Mouse (Mus musculus) embryonic facial prominence, embryonic 11.5 days (tissue): Measurements from ENCODE around the gene Vps26b. TPM values are rescaled to one million over a fixed set of nuclear protein-coding genes. Genes with fewer than 3 reads are reported as not detected.

Experiments used
- ATAC-seq: fragments of 200-750 bp; cut with Nextera tagmentation; replicated peaks from 2 replicates; pipeline ENCODE4 v1.8.0; 2017; ENCODE audit warnings: low read depth; ENCODE audit not compliant: insufficient number of reproducible peaks, low FRiP score, low TSS enrichment
- DNase-seq: peaks from one replicate; pipeline ENCODE4 v3.0.0-alpha.2; 2015; ENCODE audit warnings: low spot score
- H3K27ac ChIP-seq: fragments of 300-500 bp; sonication (generic); replicated peaks from 2 replicates; pipeline ENCODE4 v1.5.1; 2014; ENCODE audit warnings: mild to moderate bottlenecking, low read depth, low read length, control low read depth
- H3K27me3 ChIP-seq: fragments of 300-500 bp; sonication (generic); 2 replicates; pipeline ENCODE4 v1.6.1; 2014; ENCODE audit warnings: mild to moderate bottlenecking, low read length, moderate library complexity, mixed read lengths; ENCODE audit not compliant: control insufficient read depth, insufficient read depth
- H3K36me3 ChIP-seq: fragments of 300-500 bp; sonication (generic); replicated peaks from 2 replicates; pipeline ENCODE4 v1.6.1; 2014; ENCODE audit warnings: low read depth, mild to moderate bottlenecking, low read length, moderate library complexity, mixed read lengths; ENCODE audit not compliant: control insufficient read depth, insufficient read depth
- H3K4me1 ChIP-seq: fragments of 300-500 bp; sonication (generic); 2 replicates; pipeline ENCODE4 v1.6.1; 2014; ENCODE audit warnings: low read length, mixed read lengths; ENCODE audit not compliant: control insufficient read depth, insufficient read depth
- H3K4me2 ChIP-seq: fragments of 300-500 bp; sonication (generic); 2 replicates; pipeline ENCODE4 v1.6.1; 2014; ENCODE audit warnings: low read depth, mild to moderate bottlenecking, control low read depth, low read length, moderate library complexity
- H3K4me3 ChIP-seq: fragments of 300-500 bp; sonication (generic); 2 replicates; pipeline ENCODE4 v1.5.1; 2014; ENCODE audit warnings: low read depth, low read length, control low read depth
- H3K9ac ChIP-seq: fragments of 300-500 bp; sonication (generic); replicated peaks from 2 replicates; pipeline ENCODE4 v1.6.1; 2014; ENCODE audit warnings: mild to moderate bottlenecking, control low read depth, low read length
- H3K9me3 ChIP-seq: fragments of 300-500 bp; sonication (generic); replicated peaks from 2 replicates; pipeline ENCODE4 v1.6.1; 2016; ENCODE audit warnings: mild to moderate bottlenecking, low read length, inconsistent platforms, mixed read lengths; ENCODE audit not compliant: control insufficient read depth
- WGBS: fragments of 180-500 bp; shearing (Covaris S2); extraction: QIAGEN DNeasy Blood & Tissue Kit; methylation state at CpG from one replicate; pipeline ENCODE4 v1.1.7; 2014; 5-methylcytosine and 5-hydroxymethylcytosine counted together
- polyA plus RNA-seq: library from polyadenylated mRNA; unstranded; fragments of >200 nt; fragmentation: Nextera tagmentation; extraction: Ambion mirVana; gene quantifications from 2 replicates; pipeline ENCODE4 v1.2.1, GENCODE M21; 2014

The Vps26b gene
- polyA plus RNA-seq, 1 experiment from 2014 or later: 47.6 TPM

GRCm38 (mm10) chr9:27005231-27005630 is 24.6 kb downstream of the Vps26b start:
- DNase-seq (no peak), ATAC-seq (no peak)
- H3K36me3 ChIP-seq: no peaks in the 10 kb centered on the region
- H3K9me3 ChIP-seq: no peaks in the 10 kb centered on the region
- no peak overlapping the region for H3K4me2 ChIP-seq
- no peaks in the 10 kb centered on the region; the same call in 1 of the 2 replicates for H3K4me1 ChIP-seq
- H3K4me3 ChIP-seq: no peak overlapping the region
- 95% methylated on average over 3 of the region's 3 CpGs for WGBS
- no peak overlapping the region for H3K9ac ChIP-seq
- no peak overlapping the region for H3K27ac ChIP-seq
- H3K27me3 ChIP-seq: no peaks in the 10 kb centered on the region

GRCm38 (mm10) chr9:26999461-27000395 is 30.1 kb downstream of the Vps26b start, which contains the start of the genes Acad8 and Thyn1:
Acad8 (minus strand) TSS chr9:26999566.
Thyn1 (plus strand) TSS chr9:26999710.
- DNase-seq (peak; percentile 98), ATAC-seq (peak; percentile 100)
- Histone ChIP-seq H3K27me3 (no peaks in the 10 kb centered on the region), H3K4me1 (no peaks in the 10 kb centered on the region; the same call in 1 of the 2 replicates), H3K36me3 (no peaks in the 10 kb centered on the region), H3K9me3 (no peaks in the 10 kb centered on the region), H3K27ac (0 out of 2 replicates have a peak within 1 kb of the TSS, but pooled peaks have one; percentile 44), H3K4me2 (peak within 1 kb of the TSS; percentile 45), H3K4me3 (peak within 1 kb of the TSS; percentile 71), H3K9ac (peak within 1 kb of the TSS; percentile 84)
- 1% methylated on average over 35 of the region's 35 CpGs for WGBS

GRCm38 (mm10) chr9:26998669-26999460 is 31.0 kb downstream of the Vps26b start:
- H3K4me3 ChIP-seq: peak overlapping the region; percentile 71
- no peaks in the 10 kb centered on the region for H3K27me3 ChIP-seq
- peak overlapping the region; percentile 84 for H3K9ac ChIP-seq
- DNase-seq (no peak), ATAC-seq (peak; percentile 72)
- peak overlapping the region; percentile 45 for H3K4me2 ChIP-seq
- H3K4me1 ChIP-seq: no peaks in the 10 kb centered on the region; the same call in 1 of the 2 replicates
- no peaks in the 10 kb centered on the region for H3K9me3 ChIP-seq
- H3K27ac ChIP-seq: 0 out of 2 replicates have a peak overlapping the region, but pooled peaks have one; percentile 44
- WGBS: 5% methylated on average over 29 of the region's 29 CpGs
- no peaks in the 10 kb centered on the region for H3K36me3 ChIP-seq

- no peak for DNase-seq
- Histone ChIP-seq H3K4me3 (no peak overlapping the region), H3K27me3 (no peaks in the 10 kb centered on the region), H3K36me3 (no peaks in the 10 kb centered on the region), H3K4me2 (no peak overlapping the region), H3K9me3 (no peaks in the 10 kb centered on the region), H3K27ac (no peak overlapping the region), H3K9ac (no peak overlapping the region), H3K4me1 (no peaks in the 10 kb centered on the region; the same call in 1 of the 2 replicates)
- 91% methylated on average over 2 of the region's 2 CpGs for WGBS
- no peak for ATAC-seq
Observed at GRCm38 (mm10) chr9:26997501-26997900, 32.4 kb downstream of the Vps26b start.

- WGBS: 90% methylated on average over 3 of the region's 3 CpGs
- Histone ChIP-seq H3K27ac (no peak overlapping the region), H3K4me1 (no peaks in the 10 kb centered on the region; the same call in 1 of the 2 replicates), H3K9me3 (no peaks in the 10 kb centered on the region), H3K27me3 (no peaks in the 10 kb centered on the region), H3K4me3 (no peak overlapping the region), H3K9ac (no peak overlapping the region), H3K36me3 (no peaks in the 10 kb centered on the region), H3K4me2 (no peak overlapping the region)
- ATAC-seq (no peak), DNase-seq (no peak)
Observed at GRCm38 (mm10) chr9:26997062-26997461, 32.8 kb downstream of the Vps26b start.

- Histone ChIP-seq H3K9me3 (no peaks in the 10 kb centered on the region), H3K27me3 (no peaks in the 10 kb centered on the region)
Observed at GRCm38 (mm10) chr9:26993900-26994299, 36.0 kb downstream of the Vps26b start.

GRCm38 (mm10) chr9:26993118-26993517 is 36.7 kb downstream of the Vps26b start:
- Histone ChIP-seq H3K4me2 (no peak overlapping the region), H3K9me3 (no peaks in the 10 kb centered on the region), H3K4me3 (no peak overlapping the region), H3K4me1 (no peaks in the 10 kb centered on the region), H3K9ac (no peak overlapping the region), H3K27me3 (no peaks in the 10 kb centered on the region), H3K36me3 (peaks cover 2% of the 10 kb centered on the region; the same call in 1 of the 2 replicates), H3K27ac (no peak overlapping the region)
- 93% methylated on average over 10 of the region's 10 CpGs for WGBS
- ATAC-seq (no peak), DNase-seq (no peak)

More at GRCm38 (mm10) chr9:26993900-26994299, 36.0 kb downstream of the Vps26b start:
- DNase-seq (no peak), ATAC-seq (no peak)
- Histone ChIP-seq H3K9ac (no peak overlapping the region), H3K27ac (no peak overlapping the region), H3K4me3 (no peak overlapping the region), H3K4me1 (no peaks in the 10 kb centered on the region), H3K36me3 (peaks cover 2% of the 10 kb centered on the region; the same call in 1 of the 2 replicates), H3K4me2 (no peak overlapping the region)
- 79% methylated on average over 3 of the region's 3 CpGs for WGBS
